Mouse (Mus musculus) hindbrain, embryonic 11.5 days (tissue): ENCODE results near the gene Plg. TPM values are rescaled to one million over a fixed set of nuclear protein-coding genes. Genes with fewer than 3 reads are reported as not detected.
A peak's percentile ranks its signal among the peaks of the same experiment; 100 is the strongest.

Experiments
- ATAC-seq: fragments of 200-750 bp; cut with Nextera tagmentation; 2 replicates; pipeline ENCODE4 v1.8.0; 2017; ENCODE audit warnings: mild to moderate bottlenecking, moderate TSS enrichment, moderate library complexity; ENCODE audit not compliant: low FRiP score
- DNase-seq: peaks from one replicate; pipeline ENCODE4 v3.0.0-alpha.2; 2015; ENCODE audit warnings: low spot score
- H3K27ac ChIP-seq: fragments of 300-500 bp; sonication (generic); 2 replicates; pipeline ENCODE4 v1.5.1; 2014; ENCODE audit warnings: mild to moderate bottlenecking, low read depth, low read length
- H3K27me3 ChIP-seq: fragments of 300-500 bp; sonication (generic); 2 replicates; pipeline ENCODE4 v1.6.1; 2014; ENCODE audit warnings: mild to moderate bottlenecking, low read length, moderate library complexity, mixed read lengths; ENCODE audit not compliant: control insufficient read depth, insufficient read depth
- H3K36me3 ChIP-seq: fragments of 300-500 bp; sonication (generic); 2 replicates; pipeline ENCODE4 v1.6.1; 2014; ENCODE audit warnings: mild to moderate bottlenecking, low read length, moderate library complexity, mixed read lengths; ENCODE audit not compliant: control insufficient read depth, insufficient read depth
- H3K4me1 ChIP-seq: fragments of 300-500 bp; sonication (generic); replicated peaks from 2 replicates; pipeline ENCODE4 v1.6.1; 2014; ENCODE audit warnings: low read length, mixed read lengths; ENCODE audit not compliant: control insufficient read depth, insufficient read depth
- H3K4me2 ChIP-seq: fragments of 300-500 bp; sonication (generic); replicated peaks from 2 replicates; pipeline ENCODE4 v1.6.1; 2014; ENCODE audit warnings: mild to moderate bottlenecking, low read depth, low read length
- H3K4me3 ChIP-seq: fragments of 300-500 bp; sonication (generic); 2 replicates; pipeline ENCODE4 v1.5.1; 2014; ENCODE audit warnings: low read depth, low read length
- H3K9ac ChIP-seq: fragments of 300-500 bp; sonication (generic); 2 replicates; pipeline ENCODE4 v1.6.1; 2014; ENCODE audit warnings: low read depth, low read length
- H3K9me3 ChIP-seq: fragments of 300-500 bp; sonication (generic); 2 replicates; pipeline ENCODE4 v1.6.1; 2016; ENCODE audit warnings: low read length; ENCODE audit not compliant: control insufficient read depth
- WGBS: fragments of 180-500 bp; shearing (Covaris S2); extraction: QIAGEN DNeasy Blood & Tissue Kit; methylation state at CpG from one replicate; pipeline ENCODE4 v1.1.7; 2014; 5-methylcytosine and 5-hydroxymethylcytosine counted together
- polyA plus RNA-seq: library from polyadenylated mRNA; unstranded; fragments of >200 nt; fragmentation: Nextera tagmentation; extraction: Ambion mirVana; gene quantifications from 2 replicates; pipeline ENCODE4 v1.2.1, GENCODE M21; 2014

Plg gene
- polyA plus RNA-seq, 1 experiment from 2014 or later: not detected

DNA sequence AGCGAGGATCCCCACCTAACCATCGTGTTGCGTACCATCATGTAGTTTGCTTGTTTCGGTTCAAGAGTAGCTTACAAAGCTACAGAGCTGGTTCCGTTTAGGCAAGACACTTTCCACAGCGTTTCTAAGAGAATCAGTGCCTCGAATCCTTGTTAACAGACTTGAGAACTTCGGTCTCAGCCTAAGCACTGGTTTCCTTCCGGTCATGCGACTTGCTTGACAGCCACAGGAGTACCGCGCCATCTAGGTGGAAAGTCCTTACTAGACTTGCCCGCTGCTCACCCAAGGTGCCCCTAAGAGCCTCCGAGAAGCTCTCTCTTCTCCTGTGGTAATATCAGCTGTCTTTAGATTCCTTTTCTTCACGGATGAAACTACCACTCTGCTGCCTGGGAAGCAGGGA is 18.5 kb upstream of the Plg start:
- 85% methylated on average over 15 of the region's 15 CpGs for WGBS
- Histone ChIP-seq H3K27me3 (no peaks in the 10 kb centered on the region), H3K9me3 (no peaks in the 10 kb centered on the region), H3K27ac (no peak overlapping the region), H3K36me3 (no peaks in the 10 kb centered on the region), H3K4me3 (no peak overlapping the region), H3K4me2 (no peak overlapping the region), H3K9ac (no peak overlapping the region), H3K4me1 (no peaks in the 10 kb centered on the region)
- DNase-seq: no peak
- no peak for ATAC-seq

DNA sequence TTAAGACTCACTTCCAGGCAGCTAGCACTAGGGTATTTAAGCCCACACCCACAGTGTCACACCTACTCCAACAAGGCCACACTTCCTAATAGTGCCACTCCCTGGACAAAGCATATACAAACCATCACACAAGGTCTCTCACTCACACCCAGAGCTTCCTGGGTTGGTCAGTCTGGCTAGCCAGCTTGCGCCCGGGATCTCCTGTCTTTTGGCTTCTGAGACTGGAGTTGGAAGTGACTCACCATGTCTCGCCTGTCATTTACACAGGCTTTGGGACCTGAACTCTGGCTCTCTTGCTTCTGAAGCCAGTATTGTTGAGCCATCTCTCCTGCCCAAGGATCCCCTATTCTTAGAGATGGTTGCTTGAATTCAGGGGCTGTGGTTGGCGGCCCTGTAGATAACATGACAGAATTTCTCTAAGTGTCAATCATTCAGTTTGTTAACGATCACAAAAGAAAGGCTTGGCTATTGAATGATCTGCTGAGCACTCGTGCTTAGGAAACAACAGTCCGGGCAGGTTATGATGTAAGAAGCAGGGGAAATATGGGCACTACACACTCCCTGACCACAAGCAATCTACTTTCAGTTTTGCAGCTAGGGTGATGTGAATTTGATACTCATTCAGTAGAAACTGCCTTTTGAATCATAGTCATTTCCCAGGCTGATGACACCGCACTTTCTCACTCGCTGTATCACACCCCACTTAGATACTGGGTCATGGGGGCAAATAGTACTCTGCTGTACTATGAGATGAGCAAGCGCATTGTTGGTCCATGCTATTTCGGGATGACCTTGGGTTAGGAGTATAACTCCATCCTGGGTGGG is 14.6 kb upstream of the Plg start:
- Histone ChIP-seq H3K4me1 (no peaks in the 10 kb centered on the region), H3K4me3 (no peak overlapping the region), H3K9ac (no peak overlapping the region), H3K27me3 (no peaks in the 10 kb centered on the region), H3K9me3 (no peaks in the 10 kb centered on the region), H3K36me3 (no peaks in the 10 kb centered on the region), H3K4me2 (no peak overlapping the region), H3K27ac (no peak overlapping the region)
- 87% methylated on average over 11 of the region's 11 CpGs for WGBS
- DNase-seq (no peak), ATAC-seq (no peak)

DNA sequence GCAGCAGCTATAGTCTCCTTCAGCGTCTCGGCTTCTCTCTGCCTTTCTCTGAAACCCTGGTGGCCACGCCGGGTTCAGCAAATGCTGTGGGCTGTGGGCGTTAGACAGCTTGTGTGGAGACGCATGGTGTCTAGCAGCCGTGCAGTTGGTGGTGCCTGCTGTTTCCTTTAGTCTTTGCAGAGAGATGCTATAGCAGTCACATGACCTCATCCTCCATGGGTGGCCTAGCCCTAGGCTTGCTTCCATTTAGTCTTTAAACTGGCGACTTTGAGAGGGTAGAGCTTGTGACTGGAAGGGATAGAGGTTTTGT is 14.0 kb upstream of the Plg start:
- DNase-seq: peak; percentile 14
- WGBS: 56% methylated on average over 8 of the region's 8 CpGs

DNA sequence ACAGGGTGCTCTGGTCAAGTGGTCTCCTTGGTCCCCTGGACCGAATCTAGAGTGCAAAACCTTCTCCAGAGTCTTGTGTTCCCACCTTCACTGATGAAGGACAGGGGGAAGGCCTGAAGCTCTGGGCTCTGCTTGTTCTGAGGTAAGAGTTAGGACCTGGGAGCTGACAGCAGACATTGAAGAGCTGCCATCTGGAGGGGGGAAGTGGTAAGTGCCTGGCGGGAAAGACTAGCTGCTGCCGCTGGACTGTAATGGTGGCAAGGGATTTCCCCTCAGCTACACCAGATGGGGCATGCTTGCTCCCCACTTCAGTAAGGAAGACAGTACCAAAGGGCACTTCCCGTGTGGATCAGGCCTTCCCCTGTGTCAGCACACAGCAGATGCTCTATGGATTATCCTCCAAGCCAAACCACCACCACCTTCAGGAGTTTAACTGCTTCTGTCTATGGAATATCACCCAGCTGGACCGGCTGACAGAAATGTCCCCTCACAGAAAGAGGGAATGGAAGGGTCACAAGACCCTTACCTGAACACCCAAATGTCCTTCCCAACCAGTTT is 11.0 kb upstream of the Plg start:
- H3K27ac ChIP-seq: no peak overlapping the region
- H3K4me2 ChIP-seq: no peak overlapping the region
- H3K4me1 ChIP-seq: no peaks in the 10 kb centered on the region
- ATAC-seq (peak; percentile 54; the same call in 1 of the 2 replicates), DNase-seq (peak; percentile 62)
- H3K9ac ChIP-seq: no peak overlapping the region
- H3K4me3 ChIP-seq: no peak overlapping the region
- H3K9me3 ChIP-seq: no peaks in the 10 kb centered on the region
- H3K36me3 ChIP-seq: no peaks in the 10 kb centered on the region
- WGBS: 35% methylated on average over 5 of the region's 5 CpGs
- H3K27me3 ChIP-seq: no peaks in the 10 kb centered on the region

More for the DNA sequence above, 14.0 kb upstream of the Plg start:
- no peaks in the 10 kb centered on the region for H3K36me3 ChIP-seq
- ATAC-seq: no peak
- no peaks in the 10 kb centered on the region for H3K9me3 ChIP-seq
- H3K4me2 ChIP-seq: no peak overlapping the region
- H3K9ac ChIP-seq: no peak overlapping the region
- no peak overlapping the region for H3K27ac ChIP-seq
- no peaks in the 10 kb centered on the region for H3K4me1 ChIP-seq
- H3K27me3 ChIP-seq: no peaks in the 10 kb centered on the region
- H3K4me3 ChIP-seq: no peak overlapping the region

DNA sequence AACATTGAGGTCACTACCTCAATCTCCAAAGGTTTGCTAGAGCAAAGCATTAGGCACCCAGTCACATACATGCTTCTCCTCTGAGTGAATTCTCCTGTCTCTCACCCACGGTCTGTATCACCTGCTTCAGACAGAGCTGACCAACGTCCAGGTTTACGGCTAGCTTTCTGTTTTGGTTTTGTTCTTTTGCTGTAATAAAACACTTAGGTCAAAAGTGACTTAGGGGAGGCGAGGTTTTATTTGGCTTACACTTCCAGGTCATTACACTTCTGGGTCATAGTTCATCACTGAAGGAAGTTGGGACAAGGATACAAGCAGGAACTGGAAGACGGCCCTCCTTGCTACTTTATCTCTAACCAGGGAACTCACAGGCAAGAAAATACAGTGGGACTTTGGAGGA is 9.0 kb upstream of the Plg start:
- Histone ChIP-seq H3K4me2 (no peak overlapping the region), H3K27me3 (no peaks in the 10 kb centered on the region), H3K27ac (no peak overlapping the region), H3K4me3 (no peak overlapping the region), H3K36me3 (no peaks in the 10 kb centered on the region), H3K9me3 (no peaks in the 10 kb centered on the region), H3K9ac (no peak overlapping the region), H3K4me1 (no peaks in the 10 kb centered on the region)
- ATAC-seq (no peak), DNase-seq (no peak)
- 73% methylated on average over 5 of the region's 5 CpGs for WGBS

DNA sequence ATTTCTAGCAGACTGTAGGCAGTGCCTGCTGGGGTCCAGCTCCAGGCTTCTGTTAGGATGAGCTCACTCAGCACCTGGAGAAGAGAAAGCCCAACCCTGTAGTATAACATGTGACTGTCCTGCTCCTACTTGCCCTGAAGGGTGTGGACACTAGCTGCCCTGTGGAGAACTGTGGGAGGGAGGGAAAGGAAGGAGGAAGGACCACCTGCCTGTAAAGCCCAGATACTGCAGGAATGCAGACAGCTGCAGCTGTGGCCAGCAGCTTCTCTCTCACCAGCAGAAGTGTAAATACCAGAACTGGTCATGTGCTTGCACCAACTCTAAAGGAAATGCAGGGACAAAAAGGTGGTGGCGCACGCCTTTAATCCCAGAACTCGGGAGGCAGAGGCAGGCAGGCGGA is 8.1 kb upstream of the Plg start:
- no peak for DNase-seq
- no peaks in the 10 kb centered on the region for H3K27me3 ChIP-seq
- H3K4me3 ChIP-seq: no peak overlapping the region
- ATAC-seq: no peak
- no peak overlapping the region for H3K4me2 ChIP-seq
- no peaks in the 10 kb centered on the region for H3K4me1 ChIP-seq
- no peak overlapping the region for H3K27ac ChIP-seq
- 84% methylated on average over 4 of the region's 4 CpGs for WGBS
- no peaks in the 10 kb centered on the region for H3K36me3 ChIP-seq
- H3K9ac ChIP-seq: no peak overlapping the region
- no peaks in the 10 kb centered on the region for H3K9me3 ChIP-seq

DNA sequence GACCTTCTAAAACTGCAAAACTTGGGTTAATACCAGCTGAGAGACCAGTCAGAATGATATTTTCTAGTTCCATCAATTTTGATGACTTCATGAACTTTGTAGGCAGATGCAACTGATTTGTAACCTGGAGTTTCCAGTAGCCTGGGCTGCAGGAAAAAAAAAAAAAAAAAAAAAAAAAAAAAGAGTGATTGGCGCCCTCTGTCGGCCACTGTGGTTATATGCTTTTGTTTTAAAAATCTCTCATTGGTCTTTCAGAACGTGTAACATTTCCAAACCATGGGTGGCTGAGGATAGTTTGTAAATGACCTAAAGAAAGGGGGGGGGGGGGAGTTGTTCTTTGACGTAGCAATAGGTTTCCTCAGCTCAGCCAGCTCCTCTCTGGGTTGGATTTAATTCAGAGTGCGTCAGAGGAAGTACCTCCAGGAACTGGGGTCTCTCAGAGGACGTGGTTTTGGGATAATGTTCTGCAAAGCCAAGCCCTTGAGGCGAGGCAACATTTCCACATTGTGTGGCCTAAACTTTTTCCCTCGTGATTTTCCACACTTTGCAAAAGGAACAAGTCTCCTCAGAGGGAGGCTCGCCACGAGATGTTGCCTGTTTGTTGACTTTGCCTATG is 7.0 kb upstream of the Plg start:
- H3K9me3 ChIP-seq: no peaks in the 10 kb centered on the region
- no peak overlapping the region for H3K4me2 ChIP-seq
- DNase-seq (peak; percentile 60), ATAC-seq (no peak)
- no peaks in the 10 kb centered on the region for H3K4me1 ChIP-seq
- H3K9ac ChIP-seq: no peak overlapping the region
- no peak overlapping the region for H3K4me3 ChIP-seq
- no peak overlapping the region for H3K27ac ChIP-seq
- H3K36me3 ChIP-seq: no peaks in the 10 kb centered on the region
- no peaks in the 10 kb centered on the region for H3K27me3 ChIP-seq
- 37% methylated on average over 10 of the region's 10 CpGs for WGBS

DNA sequence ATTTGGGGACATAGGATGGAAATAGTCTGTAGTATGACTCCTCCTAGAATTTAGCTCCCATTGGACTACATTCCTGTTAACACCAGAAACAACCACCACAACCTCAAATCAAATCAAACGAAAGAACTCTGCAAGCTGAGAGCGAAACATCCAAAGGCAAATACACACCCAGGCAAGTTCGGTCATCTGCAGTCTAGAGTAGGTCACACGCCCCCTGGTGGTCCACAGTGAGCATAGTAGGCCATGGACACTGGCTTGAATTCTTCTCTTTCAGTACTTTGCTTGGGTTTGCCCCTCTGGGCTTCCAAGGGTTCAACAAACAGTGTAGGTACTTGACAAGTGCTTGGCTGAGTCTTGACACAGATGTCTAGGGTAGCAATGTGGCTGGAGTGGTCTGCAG is 6.4 kb upstream of the Plg start:
- Histone ChIP-seq H3K9me3 (no peaks in the 10 kb centered on the region), H3K4me2 (no peak overlapping the region), H3K27me3 (no peaks in the 10 kb centered on the region), H3K4me1 (no peaks in the 10 kb centered on the region), H3K4me3 (no peak overlapping the region), H3K9ac (no peak overlapping the region), H3K27ac (no peak overlapping the region), H3K36me3 (no peaks in the 10 kb centered on the region)
- WGBS: 29% methylated on average over 4 of the region's 4 CpGs
- DNase-seq (peak; percentile 82), ATAC-seq (peak; percentile 44; the same call in 1 of the 2 replicates)
